Mouse (Mus musculus) liver, embryonic 11.5 days (tissue): ENCODE measurements around the gene Ppp6r1. TPM values are rescaled to one million over a fixed set of nuclear protein-coding genes. Genes with fewer than 3 reads are reported as not detected.

Source experiments
- ATAC-seq: fragments of 200-750 bp; cut with Nextera tagmentation; replicated peaks from 2 replicates; pipeline ENCODE4 v1.8.0; 2017; ENCODE audit warnings: moderate number of reproducible peaks, mild to moderate bottlenecking, moderate TSS enrichment, moderate library complexity; ENCODE audit not compliant: low FRiP score
- DNase-seq: peaks from one replicate; pipeline ENCODE4 v3.0.0-alpha.2; 2017; ENCODE audit warnings: low spot score
- H3K27ac ChIP-seq: fragments of 300-500 bp; sonication (generic); 2 replicates; pipeline ENCODE4 v1.5.1; 2014; ENCODE audit warnings: mild to moderate bottlenecking, low read depth, low read length, control low read depth
- H3K27me3 ChIP-seq: fragments of 300-500 bp; sonication (generic); replicated peaks from 2 replicates; pipeline ENCODE4 v1.6.1; 2014; ENCODE audit warnings: low read length, mixed read lengths; ENCODE audit not compliant: control insufficient read depth, insufficient read depth
- H3K36me3 ChIP-seq: fragments of 300-500 bp; sonication (generic); 2 replicates; pipeline ENCODE4 v1.6.1; 2014; ENCODE audit warnings: mild to moderate bottlenecking, low read length, moderate library complexity, mixed read lengths; ENCODE audit not compliant: control insufficient read depth, insufficient read depth
- H3K4me1 ChIP-seq: fragments of 300-500 bp; sonication (generic); replicated peaks from 2 replicates; pipeline ENCODE4 v1.6.1; 2014; ENCODE audit warnings: low read length, mixed read lengths; ENCODE audit not compliant: control insufficient read depth, insufficient read depth
- H3K4me2 ChIP-seq: fragments of 300-500 bp; sonication (generic); 2 replicates; pipeline ENCODE4 v1.6.1; 2014; ENCODE audit warnings: mild to moderate bottlenecking, control low read depth, moderate library complexity
- H3K4me3 ChIP-seq: fragments of 300-500 bp; sonication (generic); 2 replicates; pipeline ENCODE4 v1.5.1; 2014; ENCODE audit warnings: low read depth, low read length, control low read depth
- H3K9ac ChIP-seq: fragments of 300-500 bp; sonication (generic); 2 replicates; pipeline ENCODE4 v1.6.1; 2014; ENCODE audit warnings: low read depth, low read length, control low read depth
- H3K9me3 ChIP-seq: fragments of 300-500 bp; sonication (generic); 2 replicates; pipeline ENCODE4 v1.6.1; 2016; ENCODE audit warnings: low read length, inconsistent platforms, mixed read lengths; ENCODE audit not compliant: control insufficient read depth
- WGBS: fragments of 180-500 bp; shearing (Covaris S2); extraction: QIAGEN DNeasy Blood & Tissue Kit; methylation state at CpG from one replicate; pipeline ENCODE4 v1.1.7; 2014; 5-methylcytosine and 5-hydroxymethylcytosine counted together
- polyA plus RNA-seq: library from polyadenylated mRNA; unstranded; fragments of >200 nt; fragmentation: Nextera tagmentation; extraction: Ambion mirVana; gene quantifications from 2 replicates; pipeline ENCODE4 v1.2.1, GENCODE M21; 2014

Gene Ppp6r1
- polyA plus RNA-seq, 1 experiment from 2014 or later = 6.6 TPM

GRCm38 (mm10) chr7:4684203-4684602 is 25.4 kb upstream of the Ppp6r1 start:
- Histone ChIP-seq H3K36me3 (peaks cover 11% of the 10 kb centered on the region), H3K4me2 (peak overlapping the region; percentile 98), H3K27ac (no peak overlapping the region)

GRCm38 (mm10) chr7:4683307-4683706 is 24.5 kb upstream of the Ppp6r1 start:
- Histone ChIP-seq H3K36me3 (peaks cover 11% of the 10 kb centered on the region), H3K4me1 (peaks cover 11% of the 10 kb centered on the region), H3K4me2 (peak overlapping the region; percentile 98; the same call in 1 of the 2 replicates), H3K27ac (no peak overlapping the region), H3K27me3 (no peaks in the 10 kb centered on the region), H3K9ac (no peak overlapping the region), H3K9me3 (no peaks in the 10 kb centered on the region), H3K4me3 (no peak overlapping the region)
- ATAC-seq = no peak
- 69% methylated on average over 5 of the region's 5 CpGs for WGBS
- no peak for DNase-seq

More at GRCm38 (mm10) chr7:4684203-4684602, 25.4 kb upstream of the Ppp6r1 start:
- Histone ChIP-seq H3K27me3 (no peaks in the 10 kb centered on the region), H3K4me3 (peak overlapping the region; percentile 89), H3K9ac (peak overlapping the region; percentile 73), H3K9me3 (no peaks in the 10 kb centered on the region), H3K4me1 (peaks cover 11% of the 10 kb centered on the region)
- 1% methylated on average over 13 of the region's 13 CpGs for WGBS
- DNase-seq (peak; percentile 41), ATAC-seq (peak; percentile 2; the same call in 1 of the 2 replicates)

- Histone ChIP-seq H3K4me3 (no peak overlapping the region), H3K9ac (no peak overlapping the region), H3K36me3 (peaks cover 21% of the 10 kb centered on the region), H3K4me2 (no peak overlapping the region), H3K27ac (no peak overlapping the region), H3K27me3 (no peaks in the 10 kb centered on the region), H3K4me1 (peaks cover 17% of the 10 kb centered on the region), H3K9me3 (no peaks in the 10 kb centered on the region)
- WGBS = 75% methylated on average over 7 of the region's 7 CpGs
- DNase-seq (no peak), ATAC-seq (no peak)
These were observed 16.4 kb upstream of the Ppp6r1 start for GRCm38 (mm10) chr7:4675200-4675599.

- peaks cover 21% of the 10 kb centered on the region for H3K4me1 ChIP-seq
- H3K9me3 ChIP-seq = no peaks in the 10 kb centered on the region
- no peak for DNase-seq
- H3K36me3 ChIP-seq = peaks cover 17% of the 10 kb centered on the region
- no peak overlapping the region for H3K4me3 ChIP-seq
- H3K27me3 ChIP-seq = no peaks in the 10 kb centered on the region
- no peak overlapping the region for H3K4me2 ChIP-seq
- 89% methylated on average over 12 of the region's 12 CpGs for WGBS
- no peak overlapping the region for H3K9ac ChIP-seq
- no peak for ATAC-seq
- no peak overlapping the region for H3K27ac ChIP-seq
These were observed 15.4 kb upstream of the Ppp6r1 start for GRCm38 (mm10) chr7:4674114-4674731.

GRCm38 (mm10) chr7:4671956-4672355 is 13.1 kb upstream of the Ppp6r1 start:
- no peak for DNase-seq
- H3K9ac ChIP-seq = peak overlapping the region; percentile 25; the same call in 1 of the 2 replicates
- H3K27me3 ChIP-seq = no peaks in the 10 kb centered on the region
- no peaks in the 10 kb centered on the region for H3K9me3 ChIP-seq
- no peak overlapping the region for H3K4me2 ChIP-seq
- H3K27ac ChIP-seq = no peak overlapping the region; the same call in 1 of the 2 replicates
- no peak overlapping the region for H3K4me3 ChIP-seq
- WGBS = 79% methylated on average over 4 of the region's 4 CpGs
- H3K4me1 ChIP-seq = peaks cover 21% of the 10 kb centered on the region
- no peak for ATAC-seq
- peaks cover 30% of the 10 kb centered on the region for H3K36me3 ChIP-seq

- Histone ChIP-seq H3K36me3 (peaks cover 35% of the 10 kb centered on the region), H3K4me1 (peaks cover 21% of the 10 kb centered on the region), H3K27ac (peak overlapping the region; percentile 77), H3K9ac (0 out of 2 replicates have a peak overlapping the region, but pooled peaks have one; percentile 53), H3K4me3 (no peak overlapping the region), H3K9me3 (no peaks in the 10 kb centered on the region), H3K4me2 (peak overlapping the region; percentile 42), H3K27me3 (no peaks in the 10 kb centered on the region)
- no peak for DNase-seq
- 51% methylated on average over 8 of the region's 8 CpGs for WGBS
- peak; percentile 99 for ATAC-seq
These were observed 11.9 kb upstream of the Ppp6r1 start for GRCm38 (mm10) chr7:4670655-4671255.

- peaks cover 36% of the 10 kb centered on the region for H3K36me3 ChIP-seq
- no peak for ATAC-seq
These were observed 10.3 kb upstream of the Ppp6r1 start for GRCm38 (mm10) chr7:4669156-4669555.

GRCm38 (mm10) chr7:4668506-4668905 is 9.7 kb upstream of the Ppp6r1 start:
- no peak overlapping the region for H3K9ac ChIP-seq
- no peak overlapping the region for H3K4me2 ChIP-seq
- no peak overlapping the region for H3K27ac ChIP-seq
- H3K27me3 ChIP-seq = no peaks in the 10 kb centered on the region
- H3K9me3 ChIP-seq = no peaks in the 10 kb centered on the region
- H3K36me3 ChIP-seq = peaks cover 38% of the 10 kb centered on the region
- H3K4me1 ChIP-seq = peaks cover 21% of the 10 kb centered on the region
- H3K4me3 ChIP-seq = no peak overlapping the region
- 95% methylated on average over 8 of the region's 8 CpGs for WGBS
- DNase-seq (no peak), ATAC-seq (no peak)

More at GRCm38 (mm10) chr7:4669156-4669555, 10.3 kb upstream of the Ppp6r1 start:
- Histone ChIP-seq H3K4me3 (no peak overlapping the region), H3K9me3 (no peaks in the 10 kb centered on the region), H3K27me3 (no peaks in the 10 kb centered on the region), H3K9ac (no peak overlapping the region), H3K4me2 (no peak overlapping the region), H3K4me1 (peaks cover 21% of the 10 kb centered on the region), H3K27ac (no peak overlapping the region)
- DNase-seq = no peak
- WGBS = 95% methylated on average over 9 of the region's 9 CpGs

- peaks cover 44% of the 10 kb centered on the region for H3K36me3 ChIP-seq
- H3K27me3 ChIP-seq = no peaks in the 10 kb centered on the region
- ATAC-seq = no peak
- 92% methylated on average over 5 of the region's 5 CpGs for WGBS
- no peaks in the 10 kb centered on the region for H3K9me3 ChIP-seq
- no peak overlapping the region for H3K27ac ChIP-seq
- no peak overlapping the region for H3K4me2 ChIP-seq
- peaks cover 20% of the 10 kb centered on the region for H3K4me1 ChIP-seq
- no peak overlapping the region for H3K4me3 ChIP-seq
- no peak for DNase-seq
- no peak overlapping the region for H3K9ac ChIP-seq
These were observed 8.1 kb upstream of the Ppp6r1 start for GRCm38 (mm10) chr7:4666871-4667270.
